Mouse (Mus musculus) neural tube, embryonic 11.5 days (tissue): ENCODE data around the gene Klra1. TPM values are rescaled to one million over a fixed set of nuclear protein-coding genes. Genes with fewer than 3 reads are reported as not detected.
"Not testable (repeated sequence)": the region's sequence is repeated elsewhere in the genome, so short reads cannot be mapped to it uniquely, and the experiment has no call there.

Source experiments
- ATAC-seq: fragments of 200-750 bp; cut with Nextera tagmentation; 2 replicates; pipeline ENCODE4 v1.8.0; 2017; ENCODE audit warnings: moderate number of reproducible peaks, mild to moderate bottlenecking, moderate TSS enrichment, moderate library complexity; ENCODE audit not compliant: insufficient read depth, low FRiP score, low TSS enrichment
- DNase-seq: peaks from one replicate; pipeline ENCODE4 v3.0.0-alpha.2; 2015; ENCODE audit warnings: low spot score
- H3K27ac ChIP-seq: fragments of 300-500 bp; sonication (generic); 2 replicates; pipeline ENCODE4 v1.5.1; 2014; ENCODE audit warnings: low read depth, mild to moderate bottlenecking, low read length
- H3K27me3 ChIP-seq: fragments of 300-500 bp; sonication (generic); 2 replicates; pipeline ENCODE4 v1.6.1; 2014; ENCODE audit warnings: mild to moderate bottlenecking, low read length, mixed read lengths; ENCODE audit not compliant: control insufficient read depth, insufficient read depth
- H3K36me3 ChIP-seq: fragments of 300-500 bp; sonication (generic); 2 replicates; pipeline ENCODE4 v1.6.1; 2014; ENCODE audit warnings: mild to moderate bottlenecking, low read length, moderate library complexity, mixed read lengths; ENCODE audit not compliant: control insufficient read depth, insufficient read depth
- H3K4me1 ChIP-seq: fragments of 300-500 bp; sonication (generic); 2 replicates; pipeline ENCODE4 v1.6.1; 2014; ENCODE audit warnings: low read length, mixed read lengths; ENCODE audit not compliant: control insufficient read depth, insufficient read depth
- H3K4me2 ChIP-seq: fragments of 300-500 bp; sonication (generic); 2 replicates; pipeline ENCODE4 v1.6.1; 2014; ENCODE audit warnings: low read depth, mild to moderate bottlenecking, moderate library complexity
- H3K4me3 ChIP-seq: fragments of 300-500 bp; sonication (generic); 2 replicates; pipeline ENCODE4 v1.5.1; 2014; ENCODE audit warnings: low read depth, low read length
- H3K9ac ChIP-seq: fragments of 300-500 bp; sonication (generic); 2 replicates; pipeline ENCODE4 v1.6.1; 2014; ENCODE audit warnings: mild to moderate bottlenecking, low read length
- H3K9me3 ChIP-seq: fragments of 300-500 bp; sonication (generic); 2 replicates; pipeline ENCODE4 v1.6.1; 2016; ENCODE audit warnings: low read length; ENCODE audit not compliant: control insufficient read depth
- WGBS: fragments of 180-500 bp; shearing (Covaris S2); extraction: QIAGEN DNeasy Blood & Tissue Kit; methylation state at CpG from one replicate; pipeline ENCODE4 v1.1.7; 2014; 5-methylcytosine and 5-hydroxymethylcytosine counted together
- polyA plus RNA-seq: library from polyadenylated mRNA; unstranded; fragments of >200 nt; fragmentation: Nextera tagmentation; extraction: Ambion mirVana; gene quantifications from 2 replicates; pipeline ENCODE4 v1.2.1, GENCODE M21; 2014

Gene Klra1
- not detected in 2 replicates for polyA plus RNA-seq

DNA sequence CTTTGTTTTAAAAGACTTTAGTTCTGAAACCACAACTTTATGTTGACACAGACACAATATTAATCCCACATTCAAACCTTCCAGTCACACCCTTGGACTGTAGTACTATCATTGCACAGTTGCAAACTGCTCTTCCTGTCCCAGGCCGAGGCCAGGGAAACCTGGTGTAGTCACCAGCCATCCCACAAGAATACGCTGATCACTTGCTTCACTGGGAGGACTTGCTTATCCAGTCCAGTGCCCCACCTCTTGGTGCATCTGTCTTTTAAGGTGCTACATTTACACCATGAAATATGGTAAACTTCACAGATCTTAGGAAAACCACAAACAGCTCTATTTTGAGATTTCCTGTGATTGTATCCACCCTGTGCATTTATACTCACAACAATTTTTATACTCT is at the start of gene Klra1:
Gene Klra1, minus strand, starts transcription at position 125 of the 400 bp plus-strand sequence.
- Histone ChIP-seq H3K9me3 (no peaks in the 10 kb centered on the region), H3K36me3 (no peaks in the 10 kb centered on the region), H3K4me2 (no peak within 1 kb of the TSS), H3K4me1 (no peaks in the 10 kb centered on the region), H3K27me3 (no peaks in the 10 kb centered on the region), H3K9ac (no peak within 1 kb of the TSS), H3K4me3 (no peak within 1 kb of the TSS), H3K27ac (no peak within 1 kb of the TSS)
- no peak for DNase-seq
- WGBS, result 89% methylated on average over 2 of the region's 2 CpGs
- no peak for ATAC-seq

DNA sequence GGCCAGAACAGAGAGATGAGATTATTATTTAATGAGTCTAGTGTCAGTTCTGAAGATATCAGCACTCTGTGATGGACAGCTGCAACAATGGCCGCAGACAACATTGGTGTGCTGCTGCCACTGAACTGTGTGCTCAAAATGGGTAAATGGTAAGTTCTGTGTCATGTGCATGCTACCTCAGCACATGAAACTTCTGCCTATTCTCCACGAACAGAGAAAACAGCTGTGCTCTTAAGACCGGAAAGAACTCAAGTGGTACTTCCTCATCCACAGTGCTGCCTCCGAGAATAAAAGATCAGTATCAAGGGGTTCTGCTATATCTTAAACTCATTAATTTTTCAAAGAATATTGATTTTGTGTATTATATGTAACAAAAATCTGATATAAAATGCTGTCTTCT is 42.8 kb upstream of the Klra1 start:
- ATAC-seq, result no peak
- DNase-seq, result no peak
- no peak overlapping the region for H3K4me2 ChIP-seq
- WGBS, result 90% methylated on average over 4 of the region's 4 CpGs
- no peak overlapping the region for H3K4me3 ChIP-seq
- no peaks in the 10 kb centered on the region for H3K4me1 ChIP-seq
- no peaks in the 10 kb centered on the region for H3K27me3 ChIP-seq
- H3K9ac ChIP-seq, result no peak overlapping the region
- no peaks in the 10 kb centered on the region for H3K36me3 ChIP-seq
- H3K9me3 ChIP-seq, result no peaks in the 10 kb centered on the region
- H3K27ac ChIP-seq, result no peak overlapping the region

- no peak overlapping the region for H3K4me3 ChIP-seq
- DNase-seq (no peak), ATAC-seq (no peak)
- H3K9ac ChIP-seq, result no peak overlapping the region
- no peaks in the 10 kb centered on the region for H3K27me3 ChIP-seq
- whole genome bisulfite sequencing, result 95% methylated on average over 2 of the region's 2 CpGs
- no peak overlapping the region for H3K27ac ChIP-seq
- H3K4me2 ChIP-seq, result no peak overlapping the region
- no peaks in the 10 kb centered on the region for H3K9me3 ChIP-seq
- no peaks in the 10 kb centered on the region for H3K4me1 ChIP-seq
- H3K36me3 ChIP-seq, result no peaks in the 10 kb centered on the region
Measured at GRCm38 (mm10) chr6:130419158-130419557, 32.5 kb upstream of the Klra1 start.

DNA sequence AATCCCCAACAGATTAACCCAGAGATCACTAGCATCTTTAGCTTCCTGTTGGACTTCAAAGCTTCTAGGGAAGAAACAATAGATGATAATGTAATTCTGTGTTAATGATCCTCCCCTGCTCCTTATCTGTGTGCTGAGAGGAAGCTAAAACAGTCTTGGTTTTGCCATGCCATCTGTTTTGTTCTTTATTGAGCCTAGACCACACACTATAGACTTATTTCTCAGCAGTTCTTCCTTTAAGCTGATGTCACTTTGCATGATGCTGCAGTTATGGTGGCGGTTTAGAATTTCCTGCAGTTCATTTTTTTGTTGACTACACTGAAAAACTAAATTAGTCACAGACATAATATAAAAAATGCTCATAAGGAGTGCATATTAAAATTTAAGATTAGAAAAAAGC is 18.2 kb upstream of the Klra1 start:
- ATAC-seq (no peak), DNase-seq (no peak)
- Histone ChIP-seq H3K4me2 (no peak overlapping the region), H3K9me3 (no peaks in the 10 kb centered on the region), H3K4me1 (no peaks in the 10 kb centered on the region), H3K4me3 (no peak overlapping the region), H3K27ac (no peak overlapping the region), H3K9ac (no peak overlapping the region), H3K27me3 (no peaks in the 10 kb centered on the region), H3K36me3 (no peaks in the 10 kb centered on the region)
- 88% methylated on average over 1 of the region's 1 CpGs for WGBS

GRCm38 (mm10) chr6:130385803-130386202 is 871 bp downstream of the Klra1 start:
- Histone ChIP-seq H3K4me1 (no peaks in the 10 kb centered on the region), H3K36me3 (no peaks in the 10 kb centered on the region), H3K9me3 (no peaks in the 10 kb centered on the region), H3K4me2 (no peak overlapping the region), H3K27ac (no peak overlapping the region), H3K9ac (no peak overlapping the region), H3K4me3 (no peak overlapping the region), H3K27me3 (no peaks in the 10 kb centered on the region)
- WGBS, result 55% methylated on average over 1 of the region's 1 CpGs
- ATAC-seq, result no peak
- no peak for DNase-seq

- WGBS, result 81% methylated on average over 4 of the region's 4 CpGs
- DNase-seq (no peak), ATAC-seq (no peak)
- Histone ChIP-seq H3K27ac (no peak overlapping the region), H3K9ac (no peak overlapping the region), H3K4me2 (no peak overlapping the region), H3K36me3 (no peaks in the 10 kb centered on the region), H3K4me3 (no peak overlapping the region), H3K9me3 (no peaks in the 10 kb centered on the region), H3K27me3 (no peaks in the 10 kb centered on the region), H3K4me1 (no peaks in the 10 kb centered on the region)
Measured at GRCm38 (mm10) chr6:130382375-130382774, 4.3 kb downstream of the Klra1 start.

DNA sequence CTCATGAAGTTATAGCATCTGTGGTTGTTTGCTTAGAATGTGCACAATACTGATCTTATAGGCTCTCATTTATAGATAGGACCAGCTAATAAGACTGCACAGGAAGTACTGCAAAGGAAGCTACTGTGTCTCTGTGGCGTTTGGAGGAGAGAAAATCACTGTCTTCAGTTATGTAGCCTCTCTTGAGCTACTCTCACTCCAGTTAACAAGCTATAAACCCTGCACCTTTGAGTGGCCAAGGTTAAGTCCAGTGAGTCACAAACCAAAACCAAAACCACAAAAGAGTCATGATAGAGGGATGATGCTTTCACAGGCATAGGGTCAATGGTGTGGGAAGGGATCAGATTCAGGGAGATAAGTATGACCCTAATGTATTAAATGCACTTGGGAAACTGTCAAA is 41.3 kb downstream of the Klra1 start:
- not testable (repeated sequence) for H3K36me3 ChIP-seq
- WGBS, result 43% methylated on average over 1 of the region's 1 CpGs

DNA sequence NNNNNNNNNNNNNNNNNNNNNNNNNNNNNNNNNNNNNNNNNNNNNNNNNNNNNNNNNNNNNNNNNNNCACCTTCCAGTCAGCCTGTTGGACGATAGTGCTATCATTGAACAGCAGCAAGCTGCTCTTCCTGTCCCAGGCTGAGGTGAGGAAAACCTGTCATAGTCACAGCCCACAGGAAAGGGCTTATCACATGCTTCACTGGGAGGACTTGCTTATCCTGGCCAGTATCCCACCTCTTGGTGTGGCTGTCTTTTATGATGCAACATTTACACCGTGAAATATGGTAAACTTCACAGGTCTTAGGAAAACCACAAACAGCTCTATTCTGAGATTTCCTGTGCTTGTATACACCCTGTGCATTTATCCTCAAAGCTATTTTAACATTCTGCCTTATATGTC is 44.7 kb downstream of the Klra1 start:
- not testable (repeated sequence) for H3K9me3 ChIP-seq, H3K4me3 ChIP-seq, H3K27ac ChIP-seq, DNase-seq, H3K27me3 ChIP-seq, ATAC-seq, H3K4me2 ChIP-seq, H3K4me1 ChIP-seq, H3K36me3 ChIP-seq, H3K9ac ChIP-seq
- WGBS, result 86% methylated on average over 2 of the region's 2 CpGs

More for the DNA sequence above, 41.3 kb downstream of the Klra1 start:
- H3K4me1 ChIP-seq, H3K27ac ChIP-seq, ATAC-seq, DNase-seq, H3K4me2 ChIP-seq, H3K9me3 ChIP-seq, H3K4me3 ChIP-seq, H3K27me3 ChIP-seq, H3K9ac ChIP-seq: not testable (repeated sequence)

GRCm38 (mm10) chr6:130337411-130337810 is 49.3 kb downstream of the Klra1 start, which contains the start of gene Klra3:
TSS of gene Klra3 (minus strand) at chr6:130337574.
- Histone ChIP-seq H3K4me1 (no peaks in the 10 kb centered on the region), H3K36me3 (no peaks in the 10 kb centered on the region), H3K27ac (no peak within 1 kb of the TSS), H3K9ac (no peak within 1 kb of the TSS), H3K9me3 (no peaks in the 10 kb centered on the region), H3K4me3 (no peak within 1 kb of the TSS), H3K4me2 (no peak within 1 kb of the TSS), H3K27me3 (no peaks in the 10 kb centered on the region)
- WGBS, result 89% methylated on average over 8 of the region's 8 CpGs
- no peak for DNase-seq
- no peak for ATAC-seq
